Mouse (Mus musculus): ENCODE results near the gene Rsph10b. TPM values are rescaled to one million over a fixed set of nuclear protein-coding genes. Genes with fewer than 3 reads are reported as not detected.

Rsph10b gene
- polyA plus RNA-seq, 1 experiment from 2014 or later = 1.1 TPM

GRCm38 (mm10) chr5:143924781-143925452 lies 7.9 kb upstream of the Rsph10b start:
- Histone ChIP-seq H3K9ac (ENCODE audit: low read length) (no peak overlapping the region), H3K9me3 (ENCODE audit: control insufficient read depth, low read length) (no peaks in the 10 kb centered on the region), H3K4me1 (ENCODE audit: control insufficient read depth in 2 of 2, insufficient read depth in 2 of 2, low read length in 2 of 2) (no peaks in the 10 kb centered on the region), H3K4me3 (ENCODE audit: control insufficient read depth in 1 of 2, insufficient read depth in 1 of 2, low read depth in 1 of 2, low read length in 2 of 2) (no peak overlapping the region), H3K27ac (replicated peaks in 1 of 2; ENCODE audit: control insufficient read depth in 1 of 2, insufficient read depth in 1 of 2, low read depth in 2 of 2, low read length in 2 of 2) (no peak overlapping the region), H3K27me3 (ENCODE audit: control insufficient read depth, insufficient read depth, low read length) (no peaks in the 10 kb centered on the region), H3K36me3 (ENCODE audit: control insufficient read depth, insufficient read depth, low read length) (peaks cover 94% of the 10 kb centered on the region), H3K4me2 (ENCODE audit: low read length) (no peak overlapping the region)
- no peak for ATAC-seq (ENCODE audit: insufficient number of reproducible peaks, insufficient read depth, low FRiP score, low read depth)
- 67% methylated on average over 6 of the region's 6 CpGs for WGBS

GRCm38 (mm10) chr5:143927875-143928274 lies 5.0 kb upstream of the Rsph10b start, which contains the start of gene Gm42421:
Gene Gm42421, plus strand, starts transcription at chr5:143928175.
- H3K4me3 ChIP-seq (ENCODE audit: control insufficient read depth in 1 of 2, insufficient read depth in 1 of 2, low read depth in 1 of 2, low read length in 2 of 2) = no peak within 1 kb of the TSS
- no peaks in the 10 kb centered on the region for H3K9me3 ChIP-seq (ENCODE audit: control insufficient read depth, low read length)
- no peak within 1 kb of the TSS for H3K27ac ChIP-seq (replicated peaks in 1 of 2; ENCODE audit: control insufficient read depth in 1 of 2, insufficient read depth in 1 of 2, low read depth in 2 of 2, low read length in 2 of 2)
- H3K27me3 ChIP-seq (ENCODE audit: control insufficient read depth, insufficient read depth, low read length) = no peaks in the 10 kb centered on the region
- no peaks in the 10 kb centered on the region for H3K4me1 ChIP-seq (ENCODE audit: control insufficient read depth in 2 of 2, insufficient read depth in 2 of 2, low read length in 2 of 2)
- H3K36me3 ChIP-seq (ENCODE audit: control insufficient read depth, insufficient read depth, low read length) = peaks cover 89% of the 10 kb centered on the region
- H3K9ac ChIP-seq (ENCODE audit: low read length) = no peak within 1 kb of the TSS
- H3K4me2 ChIP-seq (ENCODE audit: low read length) = no peak within 1 kb of the TSS
- no peak for ATAC-seq (ENCODE audit: insufficient number of reproducible peaks, insufficient read depth, low FRiP score, low read depth)
- WGBS = 97% methylated on average over 8 of the region's 8 CpGs

DNA sequence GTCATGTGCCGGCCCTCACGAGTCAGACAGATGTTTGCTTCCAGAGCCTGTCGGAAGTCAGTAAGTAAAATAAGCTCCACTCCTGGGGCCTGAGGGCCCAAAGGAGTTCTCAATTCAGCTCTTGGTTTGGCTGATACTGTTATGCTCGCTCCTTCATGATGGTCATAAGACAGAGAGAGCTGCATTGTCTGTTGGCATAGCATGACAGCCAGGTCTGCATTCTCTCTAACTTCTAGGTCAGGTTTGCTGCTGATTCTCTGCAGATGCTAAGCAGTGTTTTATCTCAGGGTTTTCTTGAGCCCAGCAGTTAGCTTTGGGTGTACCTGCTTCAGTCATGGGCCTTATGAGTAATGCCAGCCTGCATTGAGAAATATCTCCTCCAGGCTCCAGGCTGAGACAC lies 3.5 kb upstream of the Rsph10b start:
- no peak for ATAC-seq (ENCODE audit: insufficient number of reproducible peaks, insufficient read depth, low FRiP score, low read depth)
- H3K9me3 ChIP-seq (ENCODE audit: control insufficient read depth, low read length) = no peaks in the 10 kb centered on the region

GRCm38 (mm10) chr5:143930656-143931055 lies 2.2 kb upstream of the Rsph10b start:
- 92% methylated on average over 12 of the region's 12 CpGs for WGBS
- H3K4me1 ChIP-seq (ENCODE audit: control insufficient read depth in 2 of 2, insufficient read depth in 2 of 2, low read length in 2 of 2) = no peaks in the 10 kb centered on the region

More for the DNA sequence above, 3.5 kb upstream of the Rsph10b start:
- H3K27ac ChIP-seq (replicated peaks in 1 of 2; ENCODE audit: control insufficient read depth in 1 of 2, insufficient read depth in 1 of 2, low read depth in 2 of 2, low read length in 2 of 2) = no peak overlapping the region
- H3K4me2 ChIP-seq (ENCODE audit: low read length) = no peak overlapping the region
- no peak overlapping the region for H3K9ac ChIP-seq (ENCODE audit: low read length)
- no peak overlapping the region for H3K4me3 ChIP-seq (ENCODE audit: control insufficient read depth in 1 of 2, insufficient read depth in 1 of 2, low read depth in 1 of 2, low read length in 2 of 2)
- 91% methylated on average over 4 of the region's 4 CpGs for WGBS
- no peaks in the 10 kb centered on the region for H3K27me3 ChIP-seq (ENCODE audit: control insufficient read depth, insufficient read depth, low read length)
- no peaks in the 10 kb centered on the region for H3K4me1 ChIP-seq (ENCODE audit: control insufficient read depth in 2 of 2, insufficient read depth in 2 of 2, low read length in 2 of 2)
- H3K36me3 ChIP-seq (ENCODE audit: control insufficient read depth, insufficient read depth, low read length) = peaks cover 75% of the 10 kb centered on the region

DNA sequence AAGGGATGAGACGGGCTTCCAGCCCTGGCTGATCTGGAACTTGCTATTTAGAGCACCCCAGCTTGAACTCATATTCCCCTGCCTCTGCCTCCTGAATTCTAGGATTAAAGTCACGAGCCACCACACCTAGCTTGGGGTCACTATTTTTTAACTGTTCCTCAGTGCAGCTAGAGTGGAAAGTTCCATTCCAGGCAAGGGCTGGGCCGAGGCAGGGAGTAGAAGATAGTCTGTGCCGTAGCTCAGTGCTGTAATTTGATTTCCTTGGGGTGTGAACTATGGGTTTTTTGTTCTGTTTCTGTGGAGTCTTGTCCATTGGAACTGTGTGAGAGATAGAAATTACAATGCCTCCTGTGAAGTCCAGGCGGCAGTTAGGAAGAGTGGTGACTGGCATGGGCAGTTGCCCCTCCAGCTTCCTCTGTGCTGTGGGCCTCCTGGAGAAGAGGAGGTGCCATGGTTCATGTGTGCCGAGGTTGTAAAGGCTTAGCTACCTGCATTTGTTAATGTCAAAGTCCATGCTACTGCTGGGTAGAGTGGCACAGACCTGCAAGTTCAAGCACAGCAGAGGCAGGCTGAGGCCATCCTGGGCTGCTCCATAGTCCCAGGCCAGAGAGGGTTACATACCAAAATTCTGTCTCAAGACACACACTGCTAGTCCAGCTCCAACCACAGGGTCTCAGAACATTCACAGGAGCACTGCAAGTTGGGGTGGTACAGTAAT lies 813 bp upstream of the Rsph10b start:
- Histone ChIP-seq H3K4me3 (ENCODE audit: control insufficient read depth in 1 of 2, insufficient read depth in 1 of 2, low read depth in 1 of 2, low read length in 2 of 2) (no peak overlapping the region), H3K36me3 (ENCODE audit: control insufficient read depth, insufficient read depth, low read length) (peaks cover 48% of the 10 kb centered on the region)
- WGBS = 80% methylated on average over 6 of the region's 6 CpGs

More at GRCm38 (mm10) chr5:143930656-143931055, 2.2 kb upstream of the Rsph10b start:
- Histone ChIP-seq H3K4me2 (ENCODE audit: low read length) (no peak overlapping the region), H3K36me3 (ENCODE audit: control insufficient read depth, insufficient read depth, low read length) (peaks cover 61% of the 10 kb centered on the region), H3K27me3 (ENCODE audit: control insufficient read depth, insufficient read depth, low read length) (no peaks in the 10 kb centered on the region), H3K9me3 (ENCODE audit: control insufficient read depth, low read length) (no peaks in the 10 kb centered on the region), H3K4me3 (ENCODE audit: control insufficient read depth in 1 of 2, insufficient read depth in 1 of 2, low read depth in 1 of 2, low read length in 2 of 2) (no peak overlapping the region), H3K27ac (replicated peaks in 1 of 2; ENCODE audit: control insufficient read depth in 1 of 2, insufficient read depth in 1 of 2, low read depth in 2 of 2, low read length in 2 of 2) (no peak overlapping the region), H3K9ac (ENCODE audit: low read length) (no peak overlapping the region)
- ATAC-seq (ENCODE audit: insufficient number of reproducible peaks, insufficient read depth, low FRiP score, low read depth) = no peak

GRCm38 (mm10) chr5:143933414-143933813 lies 579 bp downstream of the Rsph10b start:
- Histone ChIP-seq H3K36me3 (ENCODE audit: control insufficient read depth, insufficient read depth, low read length) (peaks cover 38% of the 10 kb centered on the region), H3K4me3 (ENCODE audit: control insufficient read depth in 1 of 2, insufficient read depth in 1 of 2, low read depth in 1 of 2, low read length in 2 of 2) (no peak overlapping the region), H3K4me2 (ENCODE audit: low read length) (no peak overlapping the region), H3K27me3 (ENCODE audit: control insufficient read depth, insufficient read depth, low read length) (no peaks in the 10 kb centered on the region), H3K9ac (ENCODE audit: low read length) (no peak overlapping the region), H3K4me1 (ENCODE audit: control insufficient read depth in 2 of 2, insufficient read depth in 2 of 2, low read length in 2 of 2) (no peaks in the 10 kb centered on the region), H3K9me3 (ENCODE audit: control insufficient read depth, low read length) (no peaks in the 10 kb centered on the region), H3K27ac (replicated peaks in 1 of 2; ENCODE audit: control insufficient read depth in 1 of 2, insufficient read depth in 1 of 2, low read depth in 2 of 2, low read length in 2 of 2) (no peak overlapping the region)
- WGBS = 83% methylated on average over 11 of the region's 11 CpGs
- no peak for ATAC-seq (ENCODE audit: insufficient number of reproducible peaks, insufficient read depth, low FRiP score, low read depth)

More for the DNA sequence above, 813 bp upstream of the Rsph10b start:
- Histone ChIP-seq H3K4me1 (ENCODE audit: control insufficient read depth in 2 of 2, insufficient read depth in 2 of 2, low read length in 2 of 2) (no peaks in the 10 kb centered on the region), H3K4me2 (ENCODE audit: low read length) (no peak overlapping the region), H3K27ac (replicated peaks in 1 of 2; ENCODE audit: control insufficient read depth in 1 of 2, insufficient read depth in 1 of 2, low read depth in 2 of 2, low read length in 2 of 2) (no peak overlapping the region), H3K9ac (ENCODE audit: low read length) (no peak overlapping the region), H3K9me3 (ENCODE audit: control insufficient read depth, low read length) (no peaks in the 10 kb centered on the region), H3K27me3 (ENCODE audit: control insufficient read depth, insufficient read depth, low read length) (no peaks in the 10 kb centered on the region)
- ATAC-seq (ENCODE audit: insufficient number of reproducible peaks, insufficient read depth, low FRiP score, low read depth) = no peak

GRCm38 (mm10) chr5:143933875-143934274 lies 1.0 kb downstream of the Rsph10b start:
- no peak for ATAC-seq (ENCODE audit: insufficient number of reproducible peaks, insufficient read depth, low FRiP score, low read depth)
- no peak overlapping the region for H3K27ac ChIP-seq (replicated peaks in 1 of 2; ENCODE audit: control insufficient read depth in 1 of 2, insufficient read depth in 1 of 2, low read depth in 2 of 2, low read length in 2 of 2)
- H3K27me3 ChIP-seq (ENCODE audit: control insufficient read depth, insufficient read depth, low read length) = no peaks in the 10 kb centered on the region
- H3K9me3 ChIP-seq (ENCODE audit: control insufficient read depth, low read length) = no peaks in the 10 kb centered on the region
- WGBS = 95% methylated on average over 1 of the region's 1 CpGs
- H3K4me2 ChIP-seq (ENCODE audit: low read length) = no peak overlapping the region
- no peaks in the 10 kb centered on the region for H3K4me1 ChIP-seq (ENCODE audit: control insufficient read depth in 2 of 2, insufficient read depth in 2 of 2, low read length in 2 of 2)
- no peak overlapping the region for H3K4me3 ChIP-seq (ENCODE audit: control insufficient read depth in 1 of 2, insufficient read depth in 1 of 2, low read depth in 1 of 2, low read length in 2 of 2)
- peaks cover 33% of the 10 kb centered on the region for H3K36me3 ChIP-seq (ENCODE audit: control insufficient read depth, insufficient read depth, low read length)
- H3K9ac ChIP-seq (ENCODE audit: low read length) = no peak overlapping the region
